Mouse (Mus musculus) heart, embryonic 11.5 days (tissue): Measurements from ENCODE around the gene Lgr6. TPM values are rescaled to one million over a fixed set of nuclear protein-coding genes. Genes with fewer than 3 reads are reported as not detected.

ENCODE experiments used
- ATAC-seq: fragments of 200-750 bp; cut with Nextera tagmentation; replicated peaks from 2 replicates; pipeline ENCODE4 v1.8.0; 2017; ENCODE audit warnings: moderate library complexity; ENCODE audit not compliant: insufficient number of reproducible peaks, low FRiP score, low TSS enrichment
- H3K27ac ChIP-seq: fragments of 300-500 bp; sonication (generic); 2 replicates; pipeline ENCODE4 v1.5.1; 2014; ENCODE audit warnings: mild to moderate bottlenecking, low read depth, low read length
- H3K27me3 ChIP-seq: fragments of 300-500 bp; sonication (generic); 2 replicates; pipeline ENCODE4 v1.6.1; 2014; ENCODE audit warnings: mild to moderate bottlenecking, low read length, mixed read lengths; ENCODE audit not compliant: control insufficient read depth, insufficient read depth
- H3K36me3 ChIP-seq: fragments of 300-500 bp; sonication (generic); 2 replicates; pipeline ENCODE4 v1.6.1; 2014; ENCODE audit warnings: mild to moderate bottlenecking, low read length, moderate library complexity, mixed read lengths; ENCODE audit not compliant: control insufficient read depth, insufficient read depth
- H3K4me1 ChIP-seq: fragments of 300-500 bp; sonication (generic); 2 replicates; pipeline ENCODE4 v1.6.1; 2014; ENCODE audit warnings: low read length; ENCODE audit not compliant: control insufficient read depth, insufficient read depth
- H3K4me2 ChIP-seq: fragments of 300-500 bp; sonication (generic); 2 replicates; pipeline ENCODE4 v1.6.1; 2014; ENCODE audit warnings: mild to moderate bottlenecking, moderate library complexity
- H3K4me3 ChIP-seq: fragments of 300-500 bp; sonication (generic); 2 replicates; pipeline ENCODE4 v1.5.1; 2014; ENCODE audit warnings: low read depth, low read length
- H3K9ac ChIP-seq: fragments of 300-500 bp; sonication (generic); 2 replicates; pipeline ENCODE4 v1.6.1; 2014; ENCODE audit warnings: mild to moderate bottlenecking, low read depth, low read length, moderate library complexity
- H3K9me3 ChIP-seq: fragments of 300-500 bp; sonication (generic); replicated peaks from 2 replicates; pipeline ENCODE4 v1.6.1; 2016; ENCODE audit warnings: low read length; ENCODE audit not compliant: control insufficient read depth
- WGBS: fragments of 180-500 bp; shearing (Covaris S2); extraction: QIAGEN DNeasy Blood & Tissue Kit; methylation state at CpG from one replicate; pipeline ENCODE4 v1.1.7; 2014; ENCODE audit not compliant: insufficient replicate concordance; 5-methylcytosine and 5-hydroxymethylcytosine counted together
- polyA plus RNA-seq: library from polyadenylated mRNA; unstranded; fragments of >200 nt; fragmentation: Nextera tagmentation; extraction: Ambion mirVana; gene quantifications from 2 replicates; pipeline ENCODE4 v1.2.1, GENCODE M21; 2014

Gene Lgr6
- polyA plus RNA-seq, result 1.0 and 1.4 TPM in 2 replicates

DNA sequence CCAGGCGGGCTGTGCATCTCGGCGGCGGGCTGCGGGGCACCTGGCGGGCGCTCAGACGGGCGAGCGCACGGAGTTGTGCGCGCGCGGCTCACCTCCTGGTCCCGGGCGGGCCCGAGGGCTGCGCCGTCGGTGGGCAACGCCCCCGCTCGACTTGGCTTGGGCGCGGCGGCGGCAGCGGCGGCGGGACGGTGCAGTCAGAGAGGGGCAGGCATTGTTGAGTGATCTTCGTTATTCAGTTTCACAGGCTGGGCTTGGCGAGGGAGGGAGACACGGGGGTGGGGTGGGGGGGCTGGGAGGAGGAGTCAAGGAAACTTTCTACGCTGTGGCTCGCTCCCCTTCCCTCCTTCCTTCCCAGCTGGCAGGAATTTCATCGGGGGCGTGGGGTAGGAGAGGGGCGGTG, at the start of gene Lgr6:
Gene Lgr6, minus strand, starts transcription at position 153 of the 400 bp plus-strand sequence.
- Histone ChIP-seq H3K27me3 (peaks cover 71% of the 10 kb centered on the region), H3K9me3 (no peaks in the 10 kb centered on the region), H3K27ac (no peak within 1 kb of the TSS), H3K36me3 (no peaks in the 10 kb centered on the region), H3K9ac (0 out of 2 replicates have a peak within 1 kb of the TSS, but pooled peaks have one; percentile 39), H3K4me2 (peak within 1 kb of the TSS; percentile 77), H3K4me3 (peak within 1 kb of the TSS; percentile 49), H3K4me1 (0 out of 2 replicates have a peak, but pooled peaks cover 7% of the 10 kb centered on the region)
- ATAC-seq, result no peak
- WGBS, result 1% methylated on average over 28 of the region's 40 CpGs

DNA sequence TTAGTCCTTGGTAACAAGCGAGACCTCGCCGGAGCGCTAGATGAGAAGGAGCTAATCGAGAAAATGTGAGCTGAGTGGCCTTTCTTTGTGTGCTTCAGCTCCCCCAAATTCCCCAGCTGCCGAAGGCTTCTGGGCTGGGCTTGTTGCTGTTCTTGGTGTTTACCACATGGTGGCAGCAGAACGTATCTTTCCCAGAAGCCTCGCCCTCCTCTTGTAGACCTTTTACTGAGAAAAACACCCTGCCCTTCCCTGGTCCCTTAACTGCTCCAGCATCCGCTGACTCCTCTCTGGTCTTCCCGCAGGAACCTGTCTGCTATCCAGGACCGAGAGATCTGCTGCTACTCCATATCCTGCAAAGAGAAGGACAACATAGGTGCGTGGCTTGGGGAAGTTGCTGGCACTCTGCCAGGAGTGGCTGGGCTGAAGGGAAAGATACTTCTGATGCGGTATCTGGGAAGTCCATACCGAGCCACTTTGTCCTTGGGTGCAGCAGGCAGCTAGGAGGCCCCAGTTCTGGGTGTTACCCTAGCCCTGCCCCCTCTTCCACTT, 49.4 kb upstream of the Lgr6 start:
- H3K27ac ChIP-seq, result peak overlapping the region; percentile 65
- H3K9me3 ChIP-seq, result no peaks in the 10 kb centered on the region
- peaks cover 7% of the 10 kb centered on the region; the same call in 1 of the 2 replicates for H3K4me1 ChIP-seq
- H3K4me3 ChIP-seq, result peak overlapping the region; percentile 31
- H3K36me3 ChIP-seq, result 0 out of 2 replicates have a peak, but pooled peaks cover 2% of the 10 kb centered on the region
- peak; percentile 37; the same call in 1 of the 2 replicates for ATAC-seq
- peak overlapping the region; percentile 61 for H3K4me2 ChIP-seq
- 4% methylated on average over 14 of the region's 14 CpGs for WGBS
- peak overlapping the region; percentile 64; the same call in 1 of the 2 replicates for H3K9ac ChIP-seq
- H3K27me3 ChIP-seq, result peaks cover 23% of the 10 kb centered on the region

- Histone ChIP-seq H3K27me3 (peaks cover 18% of the 10 kb centered on the region), H3K27ac (0 out of 2 replicates have a peak overlapping the region, but pooled peaks have one; percentile 65), H3K36me3 (0 out of 2 replicates have a peak, but pooled peaks cover 2% of the 10 kb centered on the region), H3K4me2 (peak overlapping the region; percentile 61), H3K4me3 (0 out of 2 replicates have a peak overlapping the region, but pooled peaks have one; percentile 31), H3K4me1 (peaks cover 7% of the 10 kb centered on the region; the same call in 1 of the 2 replicates), H3K9ac (peak overlapping the region; percentile 64; the same call in 1 of the 2 replicates), H3K9me3 (no peaks in the 10 kb centered on the region)
- ATAC-seq, result no peak
- 20% methylated on average over 13 of the region's 13 CpGs for whole genome bisulfite sequencing
Observed at GRCm38 (mm10) chr1:135154011-135154410, 48.9 kb upstream of the Lgr6 start.

DNA sequence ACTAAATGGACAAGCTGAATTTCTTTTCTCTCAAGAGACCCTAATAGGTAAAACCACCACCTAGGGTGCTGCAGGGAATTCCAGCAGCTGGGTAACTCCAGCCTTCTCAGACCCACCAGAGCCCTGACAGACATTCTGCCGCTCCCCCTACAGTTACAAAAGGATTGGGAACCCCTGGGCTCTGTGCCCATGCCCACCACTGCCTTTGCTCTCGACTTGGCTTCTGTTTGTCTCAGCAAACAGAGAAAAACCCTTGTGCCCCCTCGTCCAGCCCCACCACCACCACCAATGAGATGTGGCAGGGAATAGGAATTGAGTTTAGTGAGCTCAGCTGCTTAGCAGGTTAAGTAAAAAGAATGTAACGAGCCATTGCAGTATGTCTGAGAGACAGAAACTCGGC, 43.9 kb upstream of the Lgr6 start:
- H3K9ac ChIP-seq, result no peak overlapping the region
- no peaks in the 10 kb centered on the region for H3K36me3 ChIP-seq
- 78% methylated on average over 5 of the region's 5 CpGs for WGBS
- H3K4me1 ChIP-seq, result peaks cover 4% of the 10 kb centered on the region
- H3K27me3 ChIP-seq, result peaks cover 20% of the 10 kb centered on the region
- no peak overlapping the region for H3K4me3 ChIP-seq
- no peak overlapping the region for H3K27ac ChIP-seq
- no peak overlapping the region for H3K4me2 ChIP-seq
- no peak for ATAC-seq
- no peaks in the 10 kb centered on the region for H3K9me3 ChIP-seq

DNA sequence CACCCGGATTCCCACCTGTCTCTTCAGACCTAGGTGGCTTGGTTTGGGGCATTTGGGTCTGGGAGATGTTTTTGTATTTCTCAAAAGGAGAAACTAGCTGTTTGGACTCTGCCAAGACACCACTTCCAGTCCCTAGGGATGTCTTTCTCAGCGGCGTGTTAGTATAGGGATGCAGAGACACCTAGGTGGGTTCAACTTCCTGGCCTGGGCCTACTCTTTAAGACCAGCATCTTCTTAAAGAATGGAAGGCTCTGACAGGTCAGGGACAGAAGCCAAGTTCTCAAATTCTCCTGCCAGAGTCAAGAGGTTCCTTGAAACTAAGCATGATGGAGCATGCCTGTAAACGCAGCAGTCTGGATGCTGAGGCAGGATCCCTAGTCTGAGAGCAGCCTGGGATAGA, 43.4 kb upstream of the Lgr6 start:
- no peaks in the 10 kb centered on the region for H3K9me3 ChIP-seq
- H3K4me2 ChIP-seq, result peak overlapping the region; percentile 93
- no peak overlapping the region for H3K9ac ChIP-seq
- ATAC-seq, result no peak
- H3K27me3 ChIP-seq, result peaks cover 17% of the 10 kb centered on the region
- peaks cover 4% of the 10 kb centered on the region for H3K4me1 ChIP-seq
- H3K27ac ChIP-seq, result no peak overlapping the region
- WGBS, result 70% methylated on average over 4 of the region's 4 CpGs
- H3K4me3 ChIP-seq, result no peak overlapping the region
- no peaks in the 10 kb centered on the region for H3K36me3 ChIP-seq

GRCm38 (mm10) chr1:135147702-135148058, 42.6 kb upstream of the Lgr6 start:
- H3K27me3 ChIP-seq, result peaks cover 24% of the 10 kb centered on the region
- peaks cover 4% of the 10 kb centered on the region for H3K4me1 ChIP-seq
- H3K36me3 ChIP-seq, result no peaks in the 10 kb centered on the region
- H3K9ac ChIP-seq, result peak overlapping the region; percentile 92
- H3K4me2 ChIP-seq, result peak overlapping the region; percentile 93
- H3K4me3 ChIP-seq, result peak overlapping the region; percentile 91
- no peaks in the 10 kb centered on the region for H3K9me3 ChIP-seq
- 2% methylated on average over 7 of the region's 7 CpGs for WGBS
- H3K27ac ChIP-seq, result peak overlapping the region; percentile 84
- no peak for ATAC-seq

GRCm38 (mm10) chr1:135146946-135147701, 42.0 kb upstream of the Lgr6 start:
- Histone ChIP-seq H3K9me3 (no peaks in the 10 kb centered on the region), H3K36me3 (no peaks in the 10 kb centered on the region), H3K4me1 (peaks cover 4% of the 10 kb centered on the region), H3K27ac (peak overlapping the region; percentile 84), H3K4me3 (peak overlapping the region; percentile 91), H3K4me2 (peak overlapping the region; percentile 93), H3K27me3 (peaks cover 25% of the 10 kb centered on the region), H3K9ac (peak overlapping the region; percentile 92)
- under 1% methylated on average over 69 of the region's 69 CpGs for WGBS
- peak; percentile 60 for ATAC-seq

GRCm38 (mm10) chr1:135146077-135146945, 41.2 kb upstream of the Lgr6 start, which contains the start of gene Arl8a:
Gene Arl8a (plus strand): TSS chr1:135146824.
- peak within 1 kb of the TSS; percentile 93 for H3K4me2 ChIP-seq
- WGBS, result under 1% methylated on average over 64 of the region's 78 CpGs
- H3K27ac ChIP-seq, result peak within 1 kb of the TSS; percentile 84
- peaks cover 21% of the 10 kb centered on the region for H3K27me3 ChIP-seq
- peak; percentile 73 for ATAC-seq
- H3K36me3 ChIP-seq, result no peaks in the 10 kb centered on the region
- H3K9me3 ChIP-seq, result no peaks in the 10 kb centered on the region
- H3K9ac ChIP-seq, result peak within 1 kb of the TSS; percentile 92
- peaks cover 4% of the 10 kb centered on the region for H3K4me1 ChIP-seq
- peak within 1 kb of the TSS; percentile 91 for H3K4me3 ChIP-seq
